Mouse (Mus musculus) stomach, embryonic 16.5 days (tissue): Measurements from ENCODE around the gene Spsb1. TPM values are rescaled to one million over a fixed set of nuclear protein-coding genes. Genes with fewer than 3 reads are reported as not detected.

Experiments
- ATAC-seq: fragments of 200-750 bp; cut with Nextera tagmentation; 2 replicates; pipeline ENCODE4 v1.8.0; 2017; ENCODE audit warnings: moderate number of reproducible peaks, moderate TSS enrichment; ENCODE audit not compliant: insufficient read depth, low FRiP score
- H3K27ac ChIP-seq: fragments of 300-500 bp; sonication (generic); 2 replicates; pipeline ENCODE4 v1.5.1; 2014; ENCODE audit warnings: low read length
- H3K27me3 ChIP-seq: fragments of 300-500 bp; sonication (generic); 2 replicates; pipeline ENCODE4 v1.6.1; 2014; ENCODE audit warnings: low read length, control low read depth, mixed read lengths; ENCODE audit not compliant: control insufficient read depth, insufficient read depth
- H3K36me3 ChIP-seq: fragments of 300-500 bp; sonication (generic); 2 replicates; pipeline ENCODE4 v1.6.1; 2014; ENCODE audit warnings: low read length; ENCODE audit not compliant: control insufficient read depth, insufficient read depth
- H3K4me1 ChIP-seq: fragments of 300-500 bp; sonication (generic); 2 replicates; pipeline ENCODE4 v1.6.1; 2014; ENCODE audit warnings: low read length, control low read depth, mixed read lengths; ENCODE audit not compliant: control insufficient read depth, insufficient read depth
- H3K4me2 ChIP-seq: fragments of 300-500 bp; sonication (generic); 2 replicates; pipeline ENCODE4 v1.6.1; 2014; ENCODE audit warnings: low read depth, low read length, mixed read lengths
- H3K4me3 ChIP-seq: fragments of 300-500 bp; sonication (generic); replicated peaks from 2 replicates; pipeline ENCODE4 v1.5.1; 2014; ENCODE audit warnings: mild to moderate bottlenecking, low read length
- H3K9ac ChIP-seq: fragments of 300-500 bp; sonication (generic); 2 replicates; pipeline ENCODE4 v1.6.1; 2014; ENCODE audit warnings: low read length
- H3K9me3 ChIP-seq: fragments of 300-500 bp; sonication (generic); replicated peaks from 2 replicates; pipeline ENCODE4 v1.6.1; 2016; ENCODE audit warnings: low read length, control low read depth; ENCODE audit not compliant: control insufficient read depth
- WGBS: fragments of 180-500 bp; shearing (Covaris S2); extraction: QIAGEN DNeasy Blood & Tissue Kit; methylation state at CpG from one replicate; pipeline ENCODE4 v1.1.7; 2014; 5-methylcytosine and 5-hydroxymethylcytosine counted together
- polyA plus RNA-seq: library from polyadenylated mRNA; unstranded; fragments of >200 nt; fragmentation: Nextera tagmentation; extraction: Ambion mirVana; gene quantifications from 2 replicates; pipeline ENCODE4 v1.2.1, GENCODE M21; 2015

Spsb1 gene
- polyA plus RNA-seq, 1 experiment from 2014 or later, result 14.6 TPM

DNA sequence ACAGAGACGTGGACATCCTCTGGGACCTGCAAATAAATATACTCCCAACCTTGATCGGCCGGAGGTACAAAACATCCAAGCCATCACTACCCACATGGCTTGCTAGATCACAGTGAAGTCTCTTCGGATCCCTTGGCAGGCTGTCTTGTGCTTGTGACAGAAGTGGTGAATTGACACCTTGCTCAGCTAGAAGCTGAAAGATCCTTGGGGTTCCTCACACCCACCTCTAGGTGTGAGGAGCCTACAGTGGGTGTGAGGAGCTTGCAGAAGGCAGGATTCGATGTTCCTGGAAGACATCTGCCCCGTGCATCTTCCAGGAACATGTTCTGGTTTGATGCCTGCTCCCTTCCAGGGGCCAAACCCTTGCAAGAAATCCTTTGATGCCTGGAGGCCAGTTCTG is 22.3 kb upstream of the Spsb1 start:
- ATAC-seq, result no peak
- Histone ChIP-seq H3K27ac (no peak overlapping the region), H3K27me3 (no peaks in the 10 kb centered on the region), H3K36me3 (no peaks in the 10 kb centered on the region; the same call in 1 of the 2 replicates), H3K4me3 (no peak overlapping the region), H3K4me1 (peaks cover 27% of the 10 kb centered on the region), H3K9ac (no peak overlapping the region), H3K4me2 (no peak overlapping the region), H3K9me3 (no peaks in the 10 kb centered on the region)
- 68% methylated on average over 6 of the region's 6 CpGs for WGBS

DNA sequence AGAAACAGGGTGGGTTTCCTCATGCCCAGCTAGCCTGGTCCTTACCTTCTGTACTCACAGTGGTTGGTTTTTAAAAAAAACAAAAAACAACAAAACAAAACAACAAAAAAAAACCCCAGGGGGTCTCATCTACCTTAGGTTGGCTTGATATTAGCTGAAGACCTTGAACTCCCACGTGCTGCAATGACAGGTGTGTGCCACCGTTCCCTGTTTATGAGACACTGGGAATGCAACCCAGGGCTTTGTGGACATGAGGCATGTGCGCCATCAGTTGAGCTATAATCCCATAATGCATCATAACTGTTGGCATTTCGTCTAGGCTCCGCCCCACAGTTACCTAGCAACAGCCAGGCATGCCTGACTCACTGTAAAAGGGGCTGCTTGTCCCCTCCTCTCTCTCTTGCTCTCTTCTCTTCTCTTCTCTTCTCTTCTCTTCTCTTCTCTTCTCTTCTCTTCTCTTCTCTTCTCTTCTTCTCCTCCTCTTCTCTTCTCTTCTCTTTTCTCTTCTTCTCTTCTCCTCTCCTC is 20.9 kb upstream of the Spsb1 start:
- no peak overlapping the region for H3K9ac ChIP-seq
- no peaks in the 10 kb centered on the region for H3K27me3 ChIP-seq
- no peak overlapping the region for H3K4me2 ChIP-seq
- peaks cover 27% of the 10 kb centered on the region for H3K4me1 ChIP-seq
- H3K4me3 ChIP-seq, result no peak overlapping the region
- H3K27ac ChIP-seq, result no peak overlapping the region
- no peaks in the 10 kb centered on the region for H3K36me3 ChIP-seq
- WGBS, result 63% methylated on average over 5 of the region's 5 CpGs
- H3K9me3 ChIP-seq, result no peaks in the 10 kb centered on the region
- no peak for ATAC-seq

GRCm38 (mm10) chr4:149975291-149975690 is 20.4 kb upstream of the Spsb1 start:
- Histone ChIP-seq H3K4me3 (no peak overlapping the region), H3K36me3 (no peaks in the 10 kb centered on the region)
- ATAC-seq, result no peak

GRCm38 (mm10) chr4:149971393-149971792 is 16.6 kb upstream of the Spsb1 start:
- no peak overlapping the region for H3K27ac ChIP-seq
- no peak overlapping the region for H3K4me3 ChIP-seq
- no peaks in the 10 kb centered on the region; the same call in 1 of the 2 replicates for H3K27me3 ChIP-seq
- 40% methylated on average over 9 of the region's 9 CpGs for WGBS
- H3K36me3 ChIP-seq, result no peaks in the 10 kb centered on the region
- no peaks in the 10 kb centered on the region for H3K9me3 ChIP-seq
- H3K9ac ChIP-seq, result no peak overlapping the region
- H3K4me1 ChIP-seq, result 0 out of 2 replicates have a peak, but pooled peaks cover 1% of the 10 kb centered on the region
- ATAC-seq, result no peak
- H3K4me2 ChIP-seq, result no peak overlapping the region

More at GRCm38 (mm10) chr4:149975291-149975690, 20.4 kb upstream of the Spsb1 start:
- Histone ChIP-seq H3K27me3 (no peaks in the 10 kb centered on the region; the same call in 1 of the 2 replicates), H3K9ac (no peak overlapping the region), H3K27ac (no peak overlapping the region), H3K4me1 (peaks cover 27% of the 10 kb centered on the region), H3K9me3 (no peaks in the 10 kb centered on the region), H3K4me2 (no peak overlapping the region)
- WGBS, result 68% methylated on average over 8 of the region's 8 CpGs

- Histone ChIP-seq H3K4me1 (0 out of 2 replicates have a peak, but pooled peaks cover 6% of the 10 kb centered on the region), H3K27me3 (no peaks in the 10 kb centered on the region; the same call in 1 of the 2 replicates), H3K27ac (no peak overlapping the region), H3K9me3 (no peaks in the 10 kb centered on the region), H3K4me3 (no peak overlapping the region), H3K4me2 (no peak overlapping the region), H3K9ac (no peak overlapping the region), H3K36me3 (no peaks in the 10 kb centered on the region)
- 42% methylated on average over 6 of the region's 6 CpGs for WGBS
- ATAC-seq, result no peak
Observed at GRCm38 (mm10) chr4:149968526-149968925, 13.7 kb upstream of the Spsb1 start.

- no peaks in the 10 kb centered on the region for H3K9me3 ChIP-seq
- 88% methylated on average over 9 of the region's 9 CpGs for WGBS
- no peaks in the 10 kb centered on the region for H3K36me3 ChIP-seq
- no peak overlapping the region for H3K4me2 ChIP-seq
- H3K9ac ChIP-seq, result no peak overlapping the region
- H3K27ac ChIP-seq, result no peak overlapping the region
- H3K4me1 ChIP-seq, result 0 out of 2 replicates have a peak, but pooled peaks cover 6% of the 10 kb centered on the region
- H3K4me3 ChIP-seq, result no peak overlapping the region
- no peak for ATAC-seq
- H3K27me3 ChIP-seq, result no peaks in the 10 kb centered on the region; the same call in 1 of the 2 replicates
Observed at GRCm38 (mm10) chr4:149966963-149967362, 12.1 kb upstream of the Spsb1 start.

DNA sequence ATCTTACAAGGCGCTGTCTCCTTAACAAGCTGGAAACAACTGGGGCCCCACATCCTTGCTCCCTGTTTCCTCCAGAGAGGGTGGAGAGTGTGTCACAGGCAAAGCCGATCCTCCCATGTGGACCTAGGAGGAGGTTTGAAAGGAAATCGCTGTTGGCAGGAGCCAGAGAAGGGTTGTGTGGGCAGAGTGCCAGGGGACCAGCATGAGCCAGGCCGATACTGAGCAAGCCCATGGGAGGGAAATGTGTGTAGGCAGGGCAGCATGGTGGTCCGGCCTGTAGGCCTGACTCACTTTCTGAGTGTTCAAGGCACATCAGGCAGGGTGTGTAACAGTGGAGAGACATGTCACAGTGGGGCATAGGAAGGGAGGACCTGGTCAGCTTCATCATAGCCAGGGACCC is 11.4 kb upstream of the Spsb1 start:
- 0 out of 2 replicates have a peak, but pooled peaks cover 6% of the 10 kb centered on the region for H3K4me1 ChIP-seq
- H3K27ac ChIP-seq, result no peak overlapping the region
- H3K4me2 ChIP-seq, result no peak overlapping the region
- no peaks in the 10 kb centered on the region; the same call in 1 of the 2 replicates for H3K27me3 ChIP-seq
- 0 out of 2 replicates have a peak overlapping the region, but pooled peaks have one; percentile 2 for H3K9ac ChIP-seq
- no peaks in the 10 kb centered on the region for H3K36me3 ChIP-seq
- no peak overlapping the region for H3K4me3 ChIP-seq
- no peaks in the 10 kb centered on the region for H3K9me3 ChIP-seq
- ATAC-seq, result no peak
- 48% methylated on average over 5 of the region's 5 CpGs for WGBS

DNA sequence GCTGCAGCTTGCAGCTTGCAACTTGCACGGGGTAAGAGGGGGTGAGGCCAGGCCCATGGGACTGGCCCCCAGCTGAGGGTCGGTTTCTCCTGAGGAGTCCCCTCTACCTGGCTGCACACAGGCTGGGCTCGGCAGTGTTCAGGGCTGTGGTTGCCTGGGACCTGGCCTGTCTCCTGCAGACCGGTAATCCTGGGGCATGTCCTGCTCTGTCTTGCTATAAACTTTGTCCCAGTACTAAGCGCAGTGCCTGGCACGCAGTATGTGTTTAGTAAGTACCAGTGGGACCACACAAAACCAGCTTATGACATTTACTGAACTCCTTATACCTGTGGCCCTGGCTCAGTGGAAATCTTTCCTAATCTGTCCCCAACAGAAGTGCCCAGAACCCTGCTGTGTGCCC is 10.8 kb upstream of the Spsb1 start:
- Histone ChIP-seq H3K9ac (no peak overlapping the region), H3K27ac (no peak overlapping the region), H3K4me1 (0 out of 2 replicates have a peak, but pooled peaks cover 6% of the 10 kb centered on the region), H3K9me3 (no peaks in the 10 kb centered on the region), H3K4me2 (no peak overlapping the region), H3K4me3 (no peak overlapping the region), H3K36me3 (no peaks in the 10 kb centered on the region), H3K27me3 (no peaks in the 10 kb centered on the region; the same call in 1 of the 2 replicates)
- no peak for ATAC-seq
- WGBS, result 72% methylated on average over 6 of the region's 6 CpGs

GRCm38 (mm10) chr4:149965242-149965641 is 10.4 kb upstream of the Spsb1 start:
- no peak for ATAC-seq
- 68% methylated on average over 6 of the region's 6 CpGs for WGBS
- H3K27ac ChIP-seq, result no peak overlapping the region

More at GRCm38 (mm10) chr4:149965242-149965641, 10.4 kb upstream of the Spsb1 start:
- H3K36me3 ChIP-seq, result no peaks in the 10 kb centered on the region
- no peaks in the 10 kb centered on the region for H3K9me3 ChIP-seq
- H3K4me2 ChIP-seq, result no peak overlapping the region
- 0 out of 2 replicates have a peak, but pooled peaks cover 6% of the 10 kb centered on the region for H3K4me1 ChIP-seq
- no peak overlapping the region for H3K4me3 ChIP-seq
- H3K27me3 ChIP-seq, result no peaks in the 10 kb centered on the region; the same call in 1 of the 2 replicates
- H3K9ac ChIP-seq, result no peak overlapping the region
